In the genomic region with DNA sequence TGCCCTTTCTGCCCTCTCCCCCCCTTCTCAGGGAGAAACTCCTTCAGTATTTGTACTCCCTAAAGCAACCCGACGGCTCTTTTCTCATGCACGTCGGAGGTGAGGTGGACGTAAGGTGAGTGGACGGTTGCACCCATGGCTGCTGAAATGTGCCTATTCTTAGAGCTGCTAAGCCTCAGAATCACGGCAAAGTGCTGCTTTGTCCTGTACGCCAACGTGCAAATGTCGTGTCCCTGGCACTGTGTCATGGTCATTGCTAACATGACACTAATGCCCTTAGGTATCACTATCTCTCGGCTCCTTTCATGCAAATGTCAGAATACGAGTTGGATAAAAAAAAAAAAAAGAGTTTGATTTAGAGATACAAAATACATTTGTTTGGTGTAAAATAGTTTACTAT, we compare ENCODE assay signal across 14 mouse cellular contexts.
DNase-seq lines count a peak whose midpoint lies in the region.
"Had no signal": no experiment of that assay in that cellular context is flagged by ENCODE, and none has a peak within 500 bp of the region (broad histone marks: within the 10 kb centered on the region; RNA-seq: fewer than 3 reads in every experiment).

No protein-coding gene starts in this region.

- peak; percentile 61 for DNase-seq in gastrocnemius, adult 18-20 months (ENCODE audit: low spot score)
- no peak for DNase-seq in gastrocnemius, postnatal 10 days
- DNase-seq in gastrocnemius, postnatal 25 days: peak; percentile 60
- DNase-seq in gastrocnemius, postnatal 14 days: no peak
- DNase-seq in skeletal muscle tissue, adult 2 months (ENCODE audit: low read depth, low spot score): peak; percentile 44
- DNase-seq: adrenal gland, adult 8-10 months; adrenal gland, postnatal 14 days; adrenal gland, postnatal 36 days; B cell, adult 2 months; cerebellum, adult 11-12 months; cerebellum, adult 2 months; cerebellum, adult 9-10 months; cerebellum, postnatal 10 days; cerebellum, postnatal 25 days had no signal

- intact Hi-C loops in gastrocnemius, postnatal 14 days (cut with DNase I; ENCODE audit: low total_unique reads): no loop called here

Comparison
In these comparisons a context has a peak if more than half of its experiments do, and no peak if none do; other contexts are left out.
1. DNase-seq: peak in gastrocnemius, adult 18-20 months (single experiment), gastrocnemius, postnatal 25 days (single experiment) and skeletal muscle tissue, adult 2 months (single experiment); none in gastrocnemius, postnatal 10 days (single experiment) and gastrocnemius, postnatal 14 days (single experiment).